Mouse (Mus musculus) G1E (cell line): ENCODE results near the gene Notch4. TPM values are rescaled to one million over a fixed set of nuclear protein-coding genes. Genes with fewer than 3 reads are reported as not detected.

Source experiments
- ATAC-seq: 2 replicates; pipeline ENCODE4 v1.8.0; 2016; ENCODE audit warnings: mild to moderate bottlenecking; ENCODE audit not compliant: insufficient number of reproducible peaks, poor library complexity, low FRiP score, severe bottlenecking; ENCODE audit errors: extremely low read depth
- DNase-seq: peaks from one replicate; pipeline ENCODE4 v3.0.0; 2012; ENCODE audit warnings: low spot score
- H3K27me3 ChIP-seq: 2 replicates; pipeline ENCODE4 v1.6.1; 2012; ENCODE audit warnings: mild to moderate bottlenecking, low read length, inconsistent platforms; ENCODE audit not compliant: insufficient read depth
- H3K36me3 ChIP-seq: replicated peaks from 2 replicates; pipeline ENCODE3; 2012; ENCODE audit warnings: mild to moderate bottlenecking, inconsistent platforms
- H3K4me1 ChIP-seq: 2 replicates; pipeline ENCODE4 v1.6.1; 2012; ENCODE audit warnings: low read depth, low read length, inconsistent platforms, mixed read lengths; ENCODE audit not compliant: insufficient read depth
- H3K4me3 ChIP-seq: 2 replicates; pipeline ENCODE4 v1.5.1; 2012; ENCODE audit warnings: low read depth, mild to moderate bottlenecking, inconsistent platforms, low read length, moderate library complexity, mixed read lengths
- H3K9me3 ChIP-seq: replicated peaks from 2 replicates; pipeline ENCODE4 v1.6.1; 2012; ENCODE audit warnings: inconsistent platforms
- CTCF ChIP-seq: IDR thresholded peaks from 2 replicates; pipeline ENCODE4 v1.5.1; 2012; ENCODE audit warnings: low read depth, low read length, inconsistent platforms, mixed read lengths
- GATA1 ChIP-seq: IDR thresholded peaks from 2 replicates; pipeline ENCODE4 v1.6.1; 2012; ENCODE audit warnings: borderline replicate concordance, low read length, inconsistent platforms, mixed read lengths
- GATA2 ChIP-seq: IDR thresholded peaks from 2 replicates; pipeline ENCODE4 v1.6.1; 2012; ENCODE audit warnings: low read depth, low read length, inconsistent platforms, borderline replicate concordance
- POLR2AphosphoS5 ChIP-seq: IDR thresholded peaks from 2 replicates; pipeline ENCODE4 v1.6.1; 2012; ENCODE audit warnings: low read depth, low read length, inconsistent platforms; ENCODE audit not compliant: insufficient replicate concordance
- TAL1 ChIP-seq: conservative IDR thresholded peaks from 2 replicates; pipeline ENCODE4 v1.6.1; 2012; ENCODE audit warnings: low read depth, low read length, inconsistent platforms, mixed read lengths
- polyA plus RNA-seq: library from polyadenylated mRNA; stranded (reverse); fragments of >175 nt; gene quantifications from 2 replicates; pipeline ENCODE4 v1.2.3, GENCODE M21; 2012
- total RNA-seq, 2 experiments: library from RNA; stranded (forward) in 1 of 2; stranded (reverse) in 1 of 2; fragments of 200-1000 nt in 1 of 2; fragments of >200 nt in 1 of 2; fragmentation: Nextera tagmentation in 1 of 2; gene quantifications; 2 replicates each; pipeline ENCODE4 v1.2.3; 2014 to 2017

Gene Notch4
- total and polyA plus RNA-seq, 3 experiments = 0.34 to 0.60 (median 0.60) TPM

DNA sequence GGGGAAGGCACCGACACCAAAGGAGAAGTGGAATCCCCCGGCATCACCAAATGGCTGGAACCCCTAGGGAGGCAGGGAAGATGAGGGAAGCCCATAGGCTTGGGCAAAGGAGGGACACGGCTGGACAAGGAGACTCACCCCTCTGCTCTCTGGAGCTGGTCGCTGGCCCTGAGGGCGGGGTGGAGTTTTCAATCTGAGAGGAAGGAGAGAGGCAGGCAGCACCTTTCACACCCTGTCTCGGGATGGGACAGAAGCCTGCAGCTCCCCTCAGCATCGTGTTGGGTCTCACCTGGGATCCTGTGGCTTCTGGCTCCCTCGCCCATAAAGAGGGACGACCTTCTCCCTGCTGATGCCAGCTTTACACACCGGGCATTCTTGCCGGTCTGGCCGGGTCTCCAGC, 37.7 kb downstream of the Notch4 start:
- no peak for TF ChIP-seq GATA1
- TF ChIP-seq GATA2 = no peak
- no peak for TF ChIP-seq TAL1
- TF ChIP-seq POLR2AphosphoS5 = no peak
- no peak for TF ChIP-seq CTCF
- Histone ChIP-seq H3K4me3 (peak overlapping the region; percentile 73; the same call in 1 of the 2 replicates), H3K4me1 (peaks cover 73% of the 10 kb centered on the region), H3K36me3 (peaks cover 48% of the 10 kb centered on the region), H3K27me3 (no peaks in the 10 kb centered on the region), H3K9me3 (no peaks in the 10 kb centered on the region)
- no peak for DNase-seq
- no peak for ATAC-seq

DNA sequence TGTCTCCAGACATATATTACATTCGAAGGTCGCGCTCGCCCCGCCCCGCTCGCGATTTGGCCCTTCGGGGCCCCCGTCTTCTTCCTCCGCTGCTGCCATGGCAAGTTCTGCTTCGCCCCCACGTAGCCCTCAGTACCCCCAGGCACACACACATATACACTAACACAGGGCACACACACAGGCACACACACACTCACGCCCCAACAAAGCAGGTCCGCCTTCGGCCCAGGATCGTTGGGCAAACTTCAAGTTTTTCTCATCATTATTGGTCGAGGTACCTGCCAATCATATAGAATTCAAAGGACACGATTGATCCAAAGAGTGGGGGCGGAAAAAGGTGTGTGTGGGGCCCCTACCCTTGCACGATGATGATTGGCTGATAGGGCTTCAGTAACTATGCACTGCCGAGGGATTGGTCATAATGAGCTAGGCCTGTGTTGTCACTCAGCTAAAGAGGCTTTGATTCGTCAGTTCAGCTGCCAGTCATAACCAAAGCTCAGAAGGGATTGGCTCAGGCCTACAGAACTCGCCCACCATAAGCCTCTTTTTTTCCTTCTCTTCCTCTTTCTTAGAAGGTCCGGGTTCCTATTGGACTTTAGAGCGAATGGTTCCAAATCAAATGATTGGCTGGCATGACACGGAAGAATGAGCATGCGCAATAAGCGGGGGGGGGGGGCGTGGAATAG, 39.5 kb downstream of the Notch4 start, which contains the start of gene Rnf5:
TSS of gene Rnf5 (minus strand) at position 316 of the 686 bp plus-strand sequence.
- Histone ChIP-seq H3K4me3 (peak within 1 kb of the TSS; percentile 94), H3K4me1 (peaks cover 75% of the 10 kb centered on the region), H3K36me3 (peaks cover 54% of the 10 kb centered on the region), H3K27me3 (no peaks in the 10 kb centered on the region), H3K9me3 (no peaks in the 10 kb centered on the region)
- DNase-seq (peak; percentile 99), ATAC-seq (peak; percentile 80)
- TF ChIP-seq CTCF (no peak), GATA2 (no peak), POLR2AphosphoS5 (no peak), GATA1 (no peak), TAL1 (no peak)

DNA sequence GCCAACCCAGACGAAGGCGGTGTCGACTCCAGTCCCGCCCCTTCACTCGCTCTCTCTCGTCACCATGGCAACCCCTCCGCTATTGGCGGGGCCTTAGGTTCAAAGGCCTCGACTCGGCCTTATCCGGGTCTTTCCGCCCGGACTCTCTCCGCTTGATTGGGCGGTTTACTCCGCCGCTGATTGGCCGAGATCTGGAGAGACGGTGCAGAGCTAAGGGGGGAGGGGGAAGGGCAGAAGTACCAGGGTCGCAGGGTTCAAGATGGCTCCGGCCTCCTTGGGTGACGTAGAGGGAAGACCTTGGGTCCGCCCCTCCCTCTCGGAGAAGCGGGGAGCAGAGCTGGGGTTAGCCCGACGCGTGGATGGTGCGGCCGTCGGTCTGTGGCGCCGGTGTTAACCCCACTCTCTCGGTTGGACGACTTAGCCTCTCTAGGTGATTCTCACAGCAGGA, 40.0 kb downstream of the Notch4 start, which contains the start of gene Agpat1:
TSS of gene Agpat1 (plus strand) at position 202 of the 448 bp plus-strand sequence.
- no peaks in the 10 kb centered on the region for H3K9me3 ChIP-seq
- TF ChIP-seq TAL1 (no peak), POLR2AphosphoS5 (no peak), GATA1 (no peak), CTCF (no peak), GATA2 (no peak)
- H3K4me1 ChIP-seq = peaks cover 77% of the 10 kb centered on the region
- peaks cover 55% of the 10 kb centered on the region for H3K36me3 ChIP-seq
- DNase-seq = peak; percentile 94
- no peaks in the 10 kb centered on the region for H3K27me3 ChIP-seq
- peak within 1 kb of the TSS; percentile 94 for H3K4me3 ChIP-seq
- ATAC-seq = peak; percentile 73

- no peak for DNase-seq
Measured at GRCm38 (mm10) chr17:34604511-34605237, 40.6 kb downstream of the Notch4 start.

DNA sequence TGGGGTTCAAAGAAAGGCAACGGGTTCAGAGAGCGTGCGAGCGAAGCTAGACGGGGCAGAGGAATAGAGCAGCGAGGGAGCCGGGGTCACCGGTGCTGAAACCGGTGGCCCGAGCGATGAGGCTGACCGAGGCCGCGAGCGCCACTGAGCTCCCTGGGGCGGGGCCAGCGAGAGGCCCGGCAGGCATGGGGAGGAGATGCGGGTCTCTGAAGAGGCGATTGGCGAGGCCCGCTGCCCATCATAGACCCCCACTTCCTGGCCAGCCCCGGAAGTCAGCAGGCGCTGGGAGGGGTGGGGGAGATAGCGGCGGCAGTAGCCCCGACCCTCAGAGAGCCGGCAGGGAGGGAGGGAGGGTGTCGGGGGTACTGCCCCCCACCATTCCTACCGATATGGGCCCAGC, 41.5 kb downstream of the Notch4 start:
- H3K4me1 ChIP-seq = peaks cover 78% of the 10 kb centered on the region
- peak; percentile 98 for DNase-seq

More at GRCm38 (mm10) chr17:34604511-34605237, 40.6 kb downstream of the Notch4 start:
- H3K4me3 ChIP-seq = peak overlapping the region; percentile 94
- peaks cover 78% of the 10 kb centered on the region for H3K4me1 ChIP-seq
- peaks cover 56% of the 10 kb centered on the region for H3K36me3 ChIP-seq
- H3K9me3 ChIP-seq = no peaks in the 10 kb centered on the region
- no peaks in the 10 kb centered on the region for H3K27me3 ChIP-seq
- no peak for ATAC-seq
- TF ChIP-seq TAL1 (no peak), POLR2AphosphoS5 (peak; percentile 34; the same call in 1 of the 2 replicates)

More for the DNA sequence above, 41.5 kb downstream of the Notch4 start:
- ATAC-seq = peak; percentile 25; the same call in 1 of the 2 replicates
- peak overlapping the region; percentile 94 for H3K4me3 ChIP-seq
- TF ChIP-seq CTCF (no peak), GATA1 (no peak), TAL1 (no peak), GATA2 (no peak), POLR2AphosphoS5 (no peak)
- H3K27me3 ChIP-seq = no peaks in the 10 kb centered on the region
- peaks cover 56% of the 10 kb centered on the region for H3K36me3 ChIP-seq
- H3K9me3 ChIP-seq = no peaks in the 10 kb centered on the region
